Mouse (Mus musculus): Measurements from ENCODE around the gene Atxn2. TPM values are rescaled to one million over a fixed set of nuclear protein-coding genes. Genes with fewer than 3 reads are reported as not detected.
A peak's percentile ranks its signal among the peaks of the same experiment; 100 is the strongest.

Gene Atxn2
- polyA plus RNA-seq, 1 experiment from 2014 or later: 31.6 TPM

DNA sequence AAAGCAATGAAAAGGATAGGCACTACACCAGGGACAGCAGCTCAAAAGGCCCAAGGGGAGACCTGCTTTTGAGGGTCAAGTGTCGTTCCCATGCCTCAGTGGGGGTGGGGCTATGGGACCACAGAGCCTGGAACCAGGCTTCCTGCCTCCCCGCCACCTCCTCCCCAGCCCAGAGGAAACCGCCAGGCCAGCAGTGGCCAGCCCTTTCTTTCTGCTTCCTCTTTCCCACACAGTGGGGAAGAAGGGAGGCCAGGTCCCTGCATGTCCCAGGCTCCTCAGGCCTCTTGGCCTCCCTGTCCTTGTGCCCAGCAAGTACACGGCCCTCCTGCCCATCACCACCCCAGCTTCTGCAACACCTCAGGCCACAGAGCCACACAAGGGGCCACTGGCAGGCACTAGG lies 113.0 kb downstream of the Atxn2 start:
- TF ChIP-seq CTCF (IDR thresholded peaks at IDR 0.05; ENCODE audit: low read depth) (no peak), EP300 (IDR thresholded peaks at IDR 0.05; ENCODE audit: low read depth) (no peak)
- Histone ChIP-seq H3K9me3 (ENCODE audit: low read length) (no peaks in the 10 kb centered on the region), H3K4me1 (ENCODE audit: insufficient read depth) (peaks cover 15% of the 10 kb centered on the region), H3K27ac (ENCODE audit: low read depth) (no peak overlapping the region), H3K36me3 (replicated peaks; ENCODE audit: insufficient read depth, low read length) (peaks cover 56% of the 10 kb centered on the region), H3K4me2 (ENCODE audit: low read depth, low read length) (0 out of 2 replicates have a peak overlapping the region, but pooled peaks have one; percentile 20), H3K9ac (replicated peaks) (no peak overlapping the region; the same call in 1 of the 2 replicates), H3K4me3 (ENCODE audit: low read depth, low read length) (no peak overlapping the region), H3K27me3 (ENCODE audit: insufficient read depth, low read length) (no peaks in the 10 kb centered on the region)
- ATAC-seq (peak; percentile 24; the same call in 1 of the 2 replicates), DNase-seq (peak; percentile 47)
- WGBS (ENCODE audit: insufficient replicate concordance): 41% methylated on average over 4 of the region's 4 CpGs

DNA sequence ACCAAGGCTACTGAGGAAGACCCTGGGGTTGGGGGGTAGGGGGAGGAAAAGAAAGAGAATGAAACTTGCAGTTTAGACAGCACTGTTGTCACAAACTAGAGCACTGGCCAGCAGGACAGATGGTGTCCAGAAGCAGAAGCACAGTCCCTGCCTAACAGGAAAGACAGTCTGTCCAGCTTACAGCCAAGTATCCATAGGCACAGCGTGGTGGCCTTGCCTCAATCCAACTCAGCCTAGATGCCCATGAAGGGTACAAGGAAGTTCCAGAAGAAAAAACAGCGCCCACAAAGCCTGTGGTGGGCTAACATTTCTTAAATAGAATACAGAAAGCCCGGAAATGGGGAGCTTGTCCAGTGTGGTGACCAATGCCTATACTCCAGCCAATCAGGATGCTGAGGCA lies 114.5 kb downstream of the Atxn2 start:
- 80% methylated on average over 3 of the region's 3 CpGs for WGBS (ENCODE audit: insufficient replicate concordance)
- no peak for DNase-seq
- Histone ChIP-seq H3K4me2 (ENCODE audit: low read depth, low read length) (no peak overlapping the region), H3K4me1 (ENCODE audit: insufficient read depth) (peaks cover 17% of the 10 kb centered on the region), H3K27me3 (ENCODE audit: insufficient read depth, low read length) (no peaks in the 10 kb centered on the region), H3K4me3 (ENCODE audit: low read depth, low read length) (no peak overlapping the region), H3K9me3 (ENCODE audit: low read length) (no peaks in the 10 kb centered on the region), H3K9ac (replicated peaks) (no peak overlapping the region), H3K36me3 (replicated peaks; ENCODE audit: insufficient read depth, low read length) (peaks cover 52% of the 10 kb centered on the region), H3K27ac (ENCODE audit: low read depth) (no peak overlapping the region)
- ATAC-seq: no peak
- TF ChIP-seq CTCF (IDR thresholded peaks at IDR 0.05; ENCODE audit: low read depth) (no peak), EP300 (IDR thresholded peaks at IDR 0.05; ENCODE audit: low read depth) (no peak)

DNA sequence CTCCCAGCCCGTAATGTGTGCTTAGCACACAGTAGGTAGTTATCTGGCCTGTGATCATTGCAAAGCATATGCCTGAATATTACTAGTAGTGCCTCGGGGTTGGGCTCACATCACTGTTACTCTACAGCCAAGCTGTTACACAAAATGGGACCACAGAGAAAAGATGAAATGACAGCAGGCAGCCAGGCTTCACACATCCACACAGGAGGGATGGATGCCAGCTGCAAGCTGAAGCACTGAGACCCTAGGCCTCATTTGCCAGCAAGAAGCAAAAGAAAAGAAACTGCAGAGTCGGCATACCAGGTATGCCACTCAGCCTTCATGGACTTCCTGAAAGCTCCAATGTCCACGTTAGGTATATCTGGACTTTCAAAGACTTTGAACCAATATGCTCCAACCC lies 116.7 kb downstream of the Atxn2 start:
- DNase-seq (no peak), ATAC-seq (no peak)
- Histone ChIP-seq H3K4me3 (ENCODE audit: low read depth, low read length) (no peak overlapping the region), H3K27me3 (ENCODE audit: insufficient read depth, low read length) (no peaks in the 10 kb centered on the region), H3K9ac (replicated peaks) (no peak overlapping the region), H3K27ac (ENCODE audit: low read depth) (no peak overlapping the region), H3K4me2 (ENCODE audit: low read depth, low read length) (no peak overlapping the region), H3K4me1 (ENCODE audit: insufficient read depth) (peaks cover 30% of the 10 kb centered on the region), H3K9me3 (ENCODE audit: low read length) (no peaks in the 10 kb centered on the region), H3K36me3 (replicated peaks; ENCODE audit: insufficient read depth, low read length) (peaks cover 52% of the 10 kb centered on the region)
- TF ChIP-seq CTCF (IDR thresholded peaks at IDR 0.05; ENCODE audit: low read depth) (no peak), EP300 (IDR thresholded peaks at IDR 0.05; ENCODE audit: low read depth) (no peak)
- 79% methylated on average over 4 of the region's 4 CpGs for WGBS (ENCODE audit: insufficient replicate concordance)

DNA sequence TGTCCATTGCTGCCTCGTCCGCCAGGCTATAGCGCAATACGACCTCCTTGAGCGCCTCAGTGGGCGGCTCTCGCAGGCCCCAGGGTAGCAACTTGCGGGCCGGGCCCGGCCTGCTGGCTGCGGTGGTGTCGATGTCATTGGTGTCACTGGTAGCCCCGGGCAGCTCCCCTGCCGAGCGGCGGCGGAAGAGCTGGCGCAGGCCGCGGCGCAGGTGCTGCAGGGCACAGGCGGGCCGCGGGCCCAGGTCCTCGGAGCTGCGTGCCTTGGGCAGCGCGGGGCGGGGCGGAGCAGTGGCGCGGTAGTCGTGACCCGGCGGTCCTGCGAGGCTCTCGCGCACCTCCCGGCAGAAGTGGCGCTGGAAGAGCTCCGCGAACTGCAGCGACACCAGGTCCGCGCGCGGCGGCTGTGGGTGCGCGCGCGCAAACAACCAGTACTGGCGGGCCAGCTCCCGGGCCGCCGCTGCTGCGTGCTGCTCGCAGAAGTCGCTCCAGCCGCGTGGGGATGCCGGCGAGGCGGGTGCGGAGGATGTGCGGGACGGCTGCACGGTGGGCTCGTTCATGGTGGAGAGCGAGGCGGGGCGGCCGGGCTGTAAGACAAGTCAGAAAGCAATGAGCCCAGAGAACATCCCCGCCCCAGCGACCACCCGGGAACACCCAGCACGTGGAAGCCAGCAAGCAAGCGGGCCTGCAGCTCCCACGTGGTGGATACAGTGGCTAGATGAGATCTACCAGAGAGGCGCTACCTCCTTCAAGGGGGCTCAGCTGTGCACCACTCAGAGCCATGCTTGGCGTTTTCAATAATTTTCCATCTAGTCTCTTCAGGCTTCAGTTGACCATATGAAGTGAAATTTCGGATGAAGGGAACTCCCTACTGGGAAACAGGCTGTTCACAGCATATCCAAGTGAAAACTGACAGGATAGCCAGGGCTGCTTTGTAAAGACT lies 117.6 kb downstream of the Atxn2 start:
- H3K4me3 ChIP-seq (ENCODE audit: low read depth, low read length): no peak overlapping the region
- H3K27me3 ChIP-seq (ENCODE audit: insufficient read depth, low read length): no peaks in the 10 kb centered on the region
- 68% methylated on average over 79 of the region's 82 CpGs for WGBS (ENCODE audit: insufficient replicate concordance)
- peaks cover 33% of the 10 kb centered on the region for H3K4me1 ChIP-seq (ENCODE audit: insufficient read depth)
- H3K27ac ChIP-seq (ENCODE audit: low read depth): no peak overlapping the region
- TF ChIP-seq CTCF (IDR thresholded peaks at IDR 0.05; ENCODE audit: low read depth): no peak
- no peak for TF ChIP-seq EP300 (IDR thresholded peaks at IDR 0.05; ENCODE audit: low read depth)
- ATAC-seq: no peak
- no peaks in the 10 kb centered on the region for H3K9me3 ChIP-seq (ENCODE audit: low read length)
- H3K9ac ChIP-seq (replicated peaks): no peak overlapping the region
- no peak for DNase-seq
- H3K36me3 ChIP-seq (replicated peaks; ENCODE audit: insufficient read depth, low read length): peaks cover 46% of the 10 kb centered on the region
- H3K4me2 ChIP-seq (ENCODE audit: low read depth, low read length): no peak overlapping the region

DNA sequence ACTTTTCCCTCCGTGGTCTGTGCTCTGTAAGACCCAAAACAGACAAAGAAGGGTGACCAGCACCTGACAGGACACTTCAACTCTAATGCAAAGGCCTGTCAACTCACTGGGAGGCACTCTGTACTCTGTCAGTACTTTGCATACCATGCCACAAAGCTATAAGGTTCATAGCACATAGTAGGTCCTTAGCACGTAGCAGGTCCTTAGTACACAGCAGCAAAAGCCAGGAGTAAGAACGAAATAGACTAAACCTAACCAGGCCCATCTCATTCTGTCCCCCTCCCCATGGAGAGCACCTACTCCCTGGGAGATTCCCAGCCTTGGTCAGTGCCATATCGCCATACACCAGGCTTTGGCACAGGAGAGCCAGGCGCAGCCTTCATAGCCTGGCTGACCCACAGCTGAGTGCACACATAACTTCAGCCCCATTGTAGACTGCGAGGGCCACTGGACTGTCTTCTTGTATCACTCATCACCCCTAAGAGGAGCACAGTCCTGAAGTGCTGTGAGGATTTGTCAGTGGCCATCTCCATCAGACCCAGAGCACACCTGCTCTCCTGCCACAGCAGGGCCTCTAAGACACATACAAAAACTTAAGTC lies 120.0 kb downstream of the Atxn2 start:
- DNase-seq (no peak), ATAC-seq (no peak)
- Histone ChIP-seq H3K9me3 (ENCODE audit: low read length) (no peaks in the 10 kb centered on the region), H3K9ac (replicated peaks) (no peak overlapping the region), H3K4me3 (ENCODE audit: low read depth, low read length) (no peak overlapping the region), H3K4me1 (ENCODE audit: insufficient read depth) (peaks cover 44% of the 10 kb centered on the region), H3K27me3 (ENCODE audit: insufficient read depth, low read length) (no peaks in the 10 kb centered on the region), H3K4me2 (ENCODE audit: low read depth, low read length) (no peak overlapping the region), H3K36me3 (replicated peaks; ENCODE audit: insufficient read depth, low read length) (peaks cover 32% of the 10 kb centered on the region), H3K27ac (ENCODE audit: low read depth) (no peak overlapping the region)
- TF ChIP-seq EP300 (IDR thresholded peaks at IDR 0.05; ENCODE audit: low read depth) (no peak), CTCF (IDR thresholded peaks at IDR 0.05; ENCODE audit: low read depth) (no peak)
- 80% methylated on average over 6 of the region's 6 CpGs for WGBS (ENCODE audit: insufficient replicate concordance)

Data from liver, postnatal 0 days (tissue).